Mouse (Mus musculus) megakaryocyte, embryonic 14.5 days (primary cell): ENCODE measurements around the gene Unc93a.
"Not testable (repeated sequence)": the region's sequence is repeated elsewhere in the genome, so short reads cannot be mapped to it uniquely, and the experiment has no call there.

ENCODE experiments used
- FLI1 ChIP-seq: IDR thresholded peaks from 2 replicates; pipeline ENCODE4 v1.6.1; 2012; ENCODE audit warnings: low read length, inconsistent platforms, mixed read lengths
- GATA1 ChIP-seq: IDR thresholded peaks from 3 replicates; pipeline ENCODE4 v1.6.1; 2012; ENCODE audit warnings: mixed read lengths, low read length, inconsistent platforms, borderline replicate concordance

DNA sequence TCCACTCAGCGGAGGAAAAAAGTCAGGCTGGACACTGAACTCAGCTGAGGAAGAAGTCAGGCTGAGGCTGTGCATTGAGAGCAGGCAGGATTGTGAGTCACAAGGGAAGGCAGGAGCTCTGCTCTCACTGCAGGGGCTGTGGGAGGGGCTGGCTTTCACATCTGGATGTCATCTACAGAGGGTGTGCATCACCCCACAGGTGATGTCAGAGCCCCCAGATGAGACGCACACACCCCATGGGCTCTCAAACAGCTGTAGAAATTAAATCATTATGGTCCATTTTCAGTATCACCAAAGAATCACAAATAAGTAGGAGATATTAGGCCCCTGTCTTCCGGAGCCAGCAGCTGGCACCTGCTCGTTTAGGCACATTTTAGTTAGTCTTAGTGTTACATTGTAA is at the start of gene Unc93a:
- not testable (repeated sequence) for TF ChIP-seq GATA1, FLI1
